ENCODE assay signal across 16 mouse cellular contexts in genomic region chr2:19429691-19430690, GRCm38 (mm10). TPM values are rescaled to one million over a fixed set of nuclear protein-coding genes. Genes with fewer than 3 reads are reported as not detected.
DNase-seq lines count a peak whose midpoint lies in the region; ATAC-seq and TF ChIP-seq lines count a peak whose summit lies in the region.
"Had no signal": no experiment of that assay in that cellular context is flagged by ENCODE, and none has a peak within 500 bp of the region (broad histone marks: within the 10 kb centered on the region; RNA-seq: fewer than 3 reads in every experiment).

No protein-coding gene starts in this region.

- H3K9ac ChIP-seq in hindbrain, embryonic 11.5 days (ENCODE audit: low read depth, low read length): no peak overlapping the region
- no peak overlapping the region for H3K9ac ChIP-seq in midbrain, embryonic 16.5 days (ENCODE audit: low read depth, low read length)
- H3K9ac ChIP-seq: lung, embryonic 14.5 days had no signal

- H3K4me1 ChIP-seq in hindbrain, embryonic 11.5 days (replicated peaks; ENCODE audit: control insufficient read depth, insufficient read depth, low read length): peaks cover 12% of the 10 kb centered on the region
- H3K4me1 ChIP-seq in midbrain, embryonic 16.5 days (ENCODE audit: control insufficient read depth, insufficient read depth, low read length): peaks cover 11% of the 10 kb centered on the region
- no peaks in the 10 kb centered on the region for H3K4me1 ChIP-seq in lung, adult 2 months (ENCODE audit: control insufficient read depth, insufficient read depth, low read length)

- no peak for TF ChIP-seq CTCF in brain, embryonic 14.5 days (IDR thresholded peaks at IDR 0.05; ENCODE audit: borderline replicate concordance, extremely low read depth, insufficient read depth, insufficient read length)
- no peak for TF ChIP-seq CTCF in lung, adult 2 months (IDR thresholded peaks at IDR 0.05; ENCODE audit: insufficient read depth, low read length)

- H3K9me3 ChIP-seq in hindbrain, embryonic 11.5 days (ENCODE audit: control insufficient read depth, low read length): no peaks in the 10 kb centered on the region
- no peaks in the 10 kb centered on the region for H3K9me3 ChIP-seq in midbrain, embryonic 16.5 days (replicated peaks; ENCODE audit: control insufficient read depth, low read length, poor library complexity, severe bottlenecking)

- intact Hi-C loops in heart, postnatal 10 days (cut with DNase I): no loop called here

- peak overlapping the region; percentile 32; the same call in 1 of the 2 replicates for H3K4me2 ChIP-seq in hindbrain, embryonic 11.5 days (replicated peaks; ENCODE audit: low read depth, low read length)
- peak overlapping the region; percentile 47 for H3K4me2 ChIP-seq in midbrain, embryonic 16.5 days (ENCODE audit: low read length)

- no peak overlapping the region for H3K27ac ChIP-seq in hindbrain, embryonic 11.5 days (ENCODE audit: low read depth, low read length)
- H3K27ac ChIP-seq in midbrain, embryonic 16.5 days (ENCODE audit: low read length): no peak overlapping the region

- no peak for TF ChIP-seq POLR2A in brain, embryonic 14.5 days (IDR thresholded peaks at IDR 0.05; ENCODE audit: borderline replicate concordance, extremely low read depth, insufficient read depth, insufficient read length, poor library complexity, severe bottlenecking)
- no peak for TF ChIP-seq POLR2A in lung, adult 2 months (IDR thresholded peaks at IDR 0.05; ENCODE audit: borderline replicate concordance, extremely low read depth, low read depth, low read length)

- H3K4me3 ChIP-seq in hindbrain, embryonic 11.5 days (ENCODE audit: low read depth, low read length): no peak overlapping the region
- H3K4me3 ChIP-seq in midbrain, embryonic 16.5 days (ENCODE audit: low read depth, low read length): peak overlapping the region; percentile 25; the same call in 1 of the 2 replicates
- H3K4me3 ChIP-seq in lung, adult 2 months (replicated peaks; ENCODE audit: extremely low read depth, low read depth, low read length): no peak overlapping the region
- H3K4me3 ChIP-seq: megakaryocyte, embryonic 14.5 days had no signal

- 3% methylated on average over 31 of the region's 31 CpGs for WGBS in hindbrain, embryonic 11.5 days
- WGBS in midbrain, embryonic 16.5 days: 2% methylated on average over 31 of the region's 31 CpGs
- WGBS in lung, adult 2 months: 7% methylated on average over 31 of the region's 31 CpGs

- ATAC-seq in hindbrain, embryonic 11.5 days (ENCODE audit: low FRiP score): 0 out of 2 replicates have a peak, but pooled peaks have one; percentile 40
- no peak for ATAC-seq in midbrain, embryonic 16.5 days

- H3K27me3 ChIP-seq in hindbrain, embryonic 11.5 days (ENCODE audit: control insufficient read depth, insufficient read depth, low read length): peaks cover 71% of the 10 kb centered on the region
- H3K27me3 ChIP-seq in midbrain, embryonic 16.5 days (ENCODE audit: control insufficient read depth, insufficient read depth, low read depth, low read length): peaks cover 80% of the 10 kb centered on the region

- no peaks in the 10 kb centered on the region for H3K36me3 ChIP-seq in hindbrain, embryonic 11.5 days (ENCODE audit: control insufficient read depth, insufficient read depth, low read length)
- no peaks in the 10 kb centered on the region for H3K36me3 ChIP-seq in midbrain, embryonic 16.5 days (ENCODE audit: control insufficient read depth, insufficient read depth, low read length)

- peak; percentile 66 for DNase-seq in heart, adult 11 months
- DNase-seq in heart, postnatal 10 days: no peak
- DNase-seq in brain, embryonic 14.5 days (ENCODE audit: low read depth): peak; percentile 35
- DNase-seq in hindbrain, embryonic 11.5 days (ENCODE audit: low spot score): peak; percentile 52
- no peak for DNase-seq in adrenal gland, adult (ENCODE audit: inconsistent age in 2 of 2, low spot score in 1 of 2)
- DNase-seq in adipocyte (ENCODE audit: low spot score): no peak
- no peak for DNase-seq in lung, adult 2 months
- DNase-seq: cerebellum, adult 8-10 months had no signal

RNA-seq across cellular contexts. Expression of gene Ptf1a, which starts 15.5 kb away (rescaled TPM):
- total RNA-seq in heart, postnatal 10 days (2021): not detected
- 0.61 and 1.2 TPM in 2 replicates for polyA plus RNA-seq in brain, embryonic 14.5 days (2012; rRNA removed)
- polyA plus RNA-seq in hindbrain, embryonic 11.5 days (2014; fragmentation: Nextera tagmentation; extraction: Ambion mirVana): 15.5 and 18.0 TPM in 2 replicates
- polyA plus RNA-seq in midbrain, embryonic 16.5 days (2015; fragmentation: Nextera tagmentation; extraction: Ambion mirVana): 0.14 TPM in 1 of 2 replicates, not detected in the other
- polyA plus RNA-seq in lung, adult 2 months (2012; rRNA removed): not detected in 2 replicates
- total RNA-seq: heart, postnatal 4 days; MEL had no signal
- polyA plus RNA-seq: gonadal fat pad, adult 2 months; lung, embryonic 14.5 days; small intestine, adult 2 months; urinary bladder, adult 2 months had no signal

RNA-seq across cellular contexts. Expression of gene Msrb2, which starts 58.8 kb away (rescaled TPM):
- total RNA-seq in heart, postnatal 10 days (2021): 10 to 100 TPM; 39.0 to 50.1 TPM
- polyA plus RNA-seq in brain, embryonic 14.5 days (2012; rRNA removed): 7.0 and 7.4 TPM in 2 replicates
- polyA plus RNA-seq in hindbrain, embryonic 11.5 days (2014; fragmentation: Nextera tagmentation; extraction: Ambion mirVana): 13.6 and 14.8 TPM in 2 replicates
- 6.7 TPM in 2 replicates for polyA plus RNA-seq in midbrain, embryonic 16.5 days (2015; fragmentation: Nextera tagmentation; extraction: Ambion mirVana)
- polyA plus RNA-seq in lung, adult 2 months (2012; rRNA removed): 12.9 and 18.8 TPM in 2 replicates

Comparison
In these comparisons a context has a peak if more than half of its experiments do, and no peak if none do; other contexts are left out.
1. DNase-seq: peak in heart, adult 11 months (single experiment), brain, embryonic 14.5 days (single experiment) and hindbrain, embryonic 11.5 days (single experiment); none in heart, postnatal 10 days (0 of 2), adrenal gland, adult (0 of 2), adipocyte (single experiment) and lung, adult 2 months (single experiment).